Mouse (Mus musculus) kidney, adult 8-10 months (tissue): ENCODE measurements at regions not wholly inside any gene's neighbourhood (a gene's known extent, or its start where the extent isn't known, plus 50 kb on each side); places are given as distances from the start of the nearest gene placed in this dataset.

Experiments
- DNase-seq, 2 experiments: peaks; one replicate each; pipeline ENCODE4 v3.0.0; 2022

DNA sequence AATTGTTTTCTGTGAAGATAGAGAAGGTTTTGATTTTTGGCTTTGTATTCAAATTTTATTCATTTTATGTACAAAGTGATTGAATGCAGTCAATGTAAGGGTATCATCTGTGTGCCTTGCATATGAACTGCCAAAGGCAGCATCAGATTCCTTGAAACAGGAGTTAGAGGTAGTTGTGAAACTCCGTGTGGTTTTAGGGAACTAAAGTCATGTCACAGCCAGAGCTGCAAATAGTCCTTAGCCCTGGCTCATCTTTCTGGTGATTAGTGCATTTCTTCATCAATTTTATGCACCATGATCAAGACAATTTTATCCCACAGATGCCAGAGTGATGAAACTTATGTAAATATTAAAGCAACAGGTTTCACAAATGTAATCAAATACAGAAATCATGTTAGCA is 534.4 kb downstream of the Flrt2 start:
- no peak for DNase-seq

DNA sequence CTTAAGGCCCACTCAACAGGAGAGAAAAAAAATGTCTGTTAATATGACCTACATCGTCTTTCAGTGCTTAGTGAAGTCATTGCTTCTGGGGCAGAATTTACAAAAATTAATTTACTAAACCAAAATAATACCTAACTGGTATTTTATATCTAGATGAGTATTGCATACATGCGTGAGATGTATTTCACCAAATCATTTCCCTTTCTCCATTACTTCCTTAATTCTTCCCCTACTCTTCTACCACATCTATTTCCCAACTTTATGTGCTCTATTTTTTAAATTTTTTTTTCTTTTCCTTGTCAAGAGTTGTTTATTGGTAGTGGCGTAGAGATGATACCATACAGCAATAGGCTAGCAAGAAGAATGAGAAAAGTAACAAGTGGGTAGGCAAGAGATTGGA is 536.7 kb downstream of the Flrt2 start:
- no peak for DNase-seq

DNA sequence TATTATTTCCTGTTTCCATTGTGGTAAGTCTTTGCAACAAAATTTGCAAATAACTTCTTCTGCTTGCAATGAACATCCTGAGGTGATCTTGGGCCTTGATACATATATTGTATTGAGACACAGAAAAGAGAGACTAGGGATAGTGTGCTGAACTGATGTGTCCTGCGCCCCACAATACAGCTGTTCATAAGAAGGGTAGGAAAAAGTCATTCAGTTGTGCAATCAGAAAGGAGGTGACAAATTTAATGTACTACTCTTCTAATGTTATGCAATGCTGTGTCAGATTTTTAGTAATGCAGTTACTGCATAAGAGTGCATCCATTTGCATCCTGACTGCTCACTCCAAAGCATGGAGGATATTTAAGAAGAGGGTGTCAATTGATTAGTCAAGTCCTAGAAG is 543.5 kb downstream of the Flrt2 start:
- no peak for DNase-seq

DNA sequence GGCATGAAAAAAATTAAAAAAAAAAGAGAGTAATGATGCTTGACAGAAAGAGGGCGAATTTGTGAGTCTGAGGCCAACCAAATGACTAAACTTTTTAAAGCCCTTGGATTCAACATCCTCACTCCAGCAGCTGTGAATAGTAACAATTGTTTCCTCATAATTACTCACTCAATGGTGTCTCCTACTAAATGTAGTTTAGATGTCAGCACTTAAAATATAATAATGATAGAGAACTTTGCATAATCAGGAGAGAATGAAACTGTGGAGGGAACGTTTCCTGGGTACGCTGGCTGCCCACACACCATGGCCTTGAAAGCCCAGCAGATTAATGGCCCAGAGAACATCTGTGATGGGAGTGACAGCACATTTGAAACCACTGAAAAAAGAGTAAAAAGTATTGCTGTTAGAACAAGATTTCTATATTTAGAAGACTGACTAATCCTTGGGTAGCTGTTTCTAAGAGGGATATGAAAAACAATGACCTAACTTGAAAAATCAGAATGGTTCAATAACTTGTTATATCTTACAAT is 544.0 kb downstream of the Flrt2 start:
- no peak for DNase-seq

DNA sequence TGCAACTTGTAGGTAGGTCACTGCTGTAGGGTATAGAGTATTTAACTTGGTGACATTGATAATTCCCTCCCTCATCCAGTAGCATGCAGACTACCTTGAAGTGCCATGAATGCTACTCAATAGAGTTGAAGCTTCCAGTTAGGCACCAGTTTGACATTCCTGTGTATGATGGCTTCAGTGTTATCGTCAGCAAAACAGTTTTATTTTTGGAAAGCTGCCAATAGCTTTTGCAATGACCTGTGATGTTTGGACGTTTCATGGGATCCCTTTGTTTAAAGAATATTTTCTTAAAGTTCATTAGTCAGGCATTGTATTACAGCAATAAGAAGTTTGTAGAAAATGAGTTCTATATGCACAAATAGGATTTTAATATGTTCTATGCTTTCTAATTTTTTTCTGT is 547.6 kb downstream of the Flrt2 start:
- no peak for DNase-seq

DNA sequence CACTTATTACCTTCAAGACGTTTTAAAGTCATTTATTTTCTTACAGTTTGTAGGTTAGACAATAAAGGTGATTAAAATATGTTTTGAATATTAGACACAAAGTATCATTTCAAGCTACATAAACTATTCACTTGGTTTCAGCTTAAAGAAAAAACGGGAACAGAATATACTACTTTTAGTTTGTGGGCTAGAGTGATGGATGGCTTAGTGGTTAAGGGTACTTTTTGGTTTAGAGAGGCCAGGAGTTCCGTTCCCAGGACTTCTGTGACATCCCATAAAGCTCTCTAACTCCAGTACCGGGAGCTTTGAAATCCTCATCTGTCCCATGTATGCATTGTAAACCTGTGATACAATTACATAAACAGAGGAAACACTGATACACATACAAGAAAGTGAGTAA is 570.0 kb downstream of the Flrt2 start:
- DNase-seq = no peak

DNA sequence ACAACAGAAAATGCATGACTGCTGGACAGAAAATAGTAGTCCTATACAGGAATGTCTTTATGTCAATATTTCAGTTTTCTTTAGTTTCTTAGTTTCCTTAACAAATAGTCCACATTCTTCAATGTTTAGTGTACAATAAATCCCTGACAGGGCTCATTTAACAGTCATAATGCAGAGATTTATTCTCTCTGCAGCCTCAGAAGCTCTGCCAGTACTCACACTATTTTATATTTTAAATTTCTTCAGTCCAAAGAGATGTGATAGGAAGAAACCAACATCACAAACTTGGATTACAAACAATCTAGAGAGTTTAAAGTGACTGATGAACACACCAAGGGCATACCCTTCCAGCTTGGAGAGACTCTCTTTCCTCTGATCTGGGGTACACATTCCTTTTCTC is 583.9 kb downstream of the Flrt2 start:
- no peak for DNase-seq

DNA sequence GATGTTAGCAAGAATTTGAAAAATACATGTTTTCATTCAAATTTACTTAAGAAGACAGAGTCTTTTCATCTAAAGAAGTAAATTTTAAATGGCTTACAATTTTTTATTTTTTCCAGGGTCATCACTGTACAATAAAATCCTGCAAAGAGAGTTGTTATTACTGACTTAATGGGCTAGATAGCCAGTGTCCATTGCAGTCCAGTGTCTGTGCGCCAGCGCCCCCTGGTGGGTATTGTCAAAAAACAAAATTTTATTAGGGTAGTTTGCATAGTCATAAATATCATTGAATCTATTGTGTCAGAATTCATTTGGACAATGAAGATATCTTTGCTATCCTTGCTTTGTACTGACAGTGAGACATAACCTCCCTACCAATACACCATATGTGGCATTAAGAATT is 619.1 kb downstream of the Flrt2 start:
- DNase-seq = peak in 1 of 2 experiments; percentile 13

DNA sequence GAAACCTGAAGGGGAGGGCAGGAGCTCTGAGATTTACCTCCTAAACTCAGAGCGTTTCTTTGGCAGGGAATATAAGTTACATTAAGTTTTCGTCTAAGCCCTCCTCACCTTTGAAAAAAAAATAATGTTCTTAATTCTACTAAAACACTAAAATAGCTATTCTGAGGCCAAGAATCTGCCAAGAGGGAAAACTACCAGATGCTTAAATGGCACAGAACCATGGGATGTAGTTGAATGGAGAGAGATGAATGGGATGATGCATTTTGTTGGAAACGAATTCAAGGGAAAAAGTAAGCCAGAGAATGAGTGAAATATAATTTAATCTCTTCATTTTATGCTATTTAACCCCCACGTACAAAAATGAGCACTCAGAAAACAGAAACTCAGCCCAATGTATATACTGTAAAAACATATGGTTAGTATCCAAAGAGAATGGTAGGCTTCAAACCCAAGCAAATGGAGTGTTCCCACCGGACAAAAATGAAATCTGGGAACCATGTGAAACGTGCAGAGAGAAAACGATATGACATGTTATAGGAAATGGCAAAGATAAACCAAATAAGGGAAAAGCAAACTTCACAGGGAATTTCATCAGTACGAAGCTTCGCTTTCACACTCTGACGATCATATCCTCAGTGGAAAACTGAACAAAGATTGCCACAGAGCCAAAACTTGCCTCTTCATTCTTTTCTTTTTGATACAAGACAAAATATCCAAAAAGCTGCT is 631.2 kb downstream of the Flrt2 start:
- DNase-seq = no peak

DNA sequence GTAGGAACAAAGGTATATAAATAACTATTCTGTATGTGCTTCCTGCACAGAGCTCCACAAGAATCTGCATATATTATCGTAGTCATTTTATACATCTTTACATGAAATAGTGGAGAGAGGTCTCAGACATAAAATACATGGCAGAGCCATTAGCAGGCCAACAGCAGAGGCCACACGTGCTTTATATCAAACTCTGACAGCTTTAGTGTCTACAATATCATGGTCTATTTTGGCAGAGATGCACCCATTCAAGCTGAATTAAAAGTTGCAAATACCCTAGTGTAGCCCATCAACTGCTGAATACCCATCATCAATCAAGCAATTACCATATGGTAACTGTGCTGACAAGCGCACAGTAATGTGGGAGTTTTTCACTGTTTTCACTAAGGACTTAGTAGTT is 659.1 kb downstream of the Flrt2 start:
- no peak for DNase-seq

DNA sequence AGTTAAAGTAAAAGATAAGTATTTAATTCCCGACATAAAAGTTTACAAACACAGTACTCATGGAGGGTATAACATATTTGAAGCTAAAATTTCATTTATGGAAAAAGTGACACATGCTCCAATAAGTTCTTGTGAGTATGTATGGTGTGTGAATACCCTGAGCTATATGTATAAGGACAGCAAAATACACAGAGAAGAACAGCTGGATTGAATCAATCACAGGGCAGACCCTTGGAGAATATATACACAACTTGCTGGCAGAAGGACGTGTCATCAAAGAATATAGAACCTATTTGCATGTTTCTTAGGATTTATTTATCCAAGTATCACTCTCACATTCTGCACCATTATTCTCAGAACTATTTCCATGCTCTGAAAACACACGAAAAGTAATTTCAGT is 686.9 kb downstream of the Flrt2 start:
- DNase-seq = no peak

DNA sequence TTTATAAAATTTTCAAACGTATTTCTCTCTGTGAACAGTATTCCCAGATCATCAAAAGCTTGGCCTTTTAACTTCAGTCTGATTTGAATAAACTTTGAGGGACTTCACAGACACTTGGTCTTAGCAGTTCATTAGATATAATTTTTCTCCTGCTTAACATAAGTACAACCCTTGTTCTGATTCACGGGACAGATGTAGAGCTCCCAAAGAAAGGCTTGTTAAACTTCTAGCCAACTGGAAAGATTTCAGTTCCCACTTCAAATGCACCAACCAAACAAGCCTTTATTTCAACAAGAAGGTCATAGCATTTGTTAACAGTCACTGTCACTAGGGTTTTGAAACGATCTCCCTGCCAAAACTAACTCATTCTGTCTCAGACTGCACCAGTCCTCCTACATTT is 727.1 kb downstream of the Flrt2 start:
- no peak for DNase-seq

DNA sequence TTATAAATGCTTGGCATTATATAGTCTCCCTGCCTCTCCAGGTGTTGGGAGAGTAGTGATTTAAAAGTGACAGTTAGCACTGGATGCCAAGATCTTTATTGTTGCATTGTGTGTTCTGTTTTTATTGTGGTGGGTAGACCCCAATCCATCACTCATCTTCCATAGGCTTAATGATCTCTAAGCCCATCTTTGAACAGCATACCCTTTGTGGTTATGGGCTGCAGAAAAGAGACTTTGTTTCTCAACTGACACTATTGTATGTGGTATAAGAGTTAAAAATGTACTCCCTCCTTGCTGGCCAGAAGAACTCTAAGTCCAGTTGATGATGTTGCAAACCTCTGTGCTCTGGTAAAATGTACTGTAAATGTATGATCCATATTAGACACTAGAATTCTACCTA is 727.5 kb downstream of the Flrt2 start:
- DNase-seq = no peak

DNA sequence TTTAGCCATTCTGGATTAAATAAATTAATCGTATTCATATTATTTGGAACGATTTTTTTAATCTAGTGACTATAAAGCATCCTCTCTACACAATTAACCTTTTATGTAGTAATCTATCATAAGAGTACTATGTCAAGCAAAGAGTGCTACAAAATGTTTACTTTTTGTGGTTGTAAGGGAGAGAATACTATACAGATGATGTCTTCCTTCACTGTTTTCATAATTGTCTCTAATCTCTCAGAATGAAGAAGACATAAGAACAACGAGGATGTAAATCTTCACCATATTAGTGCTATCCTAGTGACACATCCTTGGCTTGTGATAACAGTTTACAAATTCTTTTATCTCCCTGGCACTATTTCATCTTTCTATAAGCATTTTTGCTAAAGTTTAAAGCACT is 735.6 kb downstream of the Flrt2 start:
- no peak for DNase-seq

DNA sequence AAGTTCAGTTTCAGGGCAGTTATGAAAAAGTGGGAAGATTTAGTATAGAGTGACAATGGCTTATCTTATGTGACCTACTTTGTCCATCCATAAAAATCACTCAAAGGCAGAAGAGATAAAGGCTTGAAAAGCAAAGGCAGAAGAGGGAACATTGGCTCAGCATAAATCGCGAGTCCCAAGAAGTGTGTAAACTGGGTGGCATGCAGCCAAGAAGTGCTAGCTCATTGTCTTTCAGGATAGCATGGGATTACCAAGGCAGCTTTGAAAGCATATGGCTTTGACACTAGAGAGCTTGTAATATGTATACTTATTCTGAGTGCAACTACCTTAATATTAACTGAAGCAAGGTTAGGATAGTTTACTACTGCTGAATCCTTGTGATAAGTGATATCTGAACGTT is 750.5 kb downstream of the Flrt2 start:
- no peak for DNase-seq

DNA sequence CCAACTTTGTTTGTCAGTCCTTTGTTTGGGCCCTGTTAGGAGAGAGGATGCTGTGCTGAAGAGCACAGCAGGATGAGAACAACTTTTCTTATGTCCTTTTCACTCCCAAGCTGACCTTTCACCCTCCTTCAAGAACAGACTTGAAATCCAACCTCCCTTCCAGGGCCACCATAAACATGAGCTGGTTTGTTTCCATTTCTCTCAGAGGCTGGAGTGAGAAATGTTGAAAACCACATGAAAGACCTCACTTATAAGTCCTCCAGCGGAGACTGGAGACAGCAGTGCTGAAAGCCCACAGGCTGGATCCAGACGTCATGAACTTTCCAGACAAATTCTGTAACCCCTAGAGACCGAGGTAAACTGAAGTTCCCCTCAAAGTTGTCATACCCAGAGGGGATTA is 761.3 kb downstream of the Flrt2 start:
- DNase-seq = no peak

DNA sequence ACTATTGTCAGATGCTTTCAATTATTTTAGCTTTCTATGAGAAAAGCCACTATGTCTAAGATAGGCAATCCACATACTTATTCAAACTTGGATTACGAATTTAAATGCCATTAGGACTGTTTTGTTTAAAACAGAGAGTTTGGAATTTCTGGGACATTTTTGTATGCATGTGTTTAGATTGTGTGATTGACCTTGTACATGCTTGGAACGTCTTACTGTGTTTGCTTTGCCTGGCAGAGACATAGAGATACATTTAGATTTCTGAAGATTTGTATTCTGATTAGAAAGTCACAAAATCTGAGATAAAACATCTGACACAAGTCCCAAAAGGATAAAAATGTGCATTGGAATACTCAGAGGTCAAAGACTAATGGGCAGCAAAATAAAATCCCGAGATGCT is 784.3 kb downstream of the Flrt2 start:
- no peak for DNase-seq

DNA sequence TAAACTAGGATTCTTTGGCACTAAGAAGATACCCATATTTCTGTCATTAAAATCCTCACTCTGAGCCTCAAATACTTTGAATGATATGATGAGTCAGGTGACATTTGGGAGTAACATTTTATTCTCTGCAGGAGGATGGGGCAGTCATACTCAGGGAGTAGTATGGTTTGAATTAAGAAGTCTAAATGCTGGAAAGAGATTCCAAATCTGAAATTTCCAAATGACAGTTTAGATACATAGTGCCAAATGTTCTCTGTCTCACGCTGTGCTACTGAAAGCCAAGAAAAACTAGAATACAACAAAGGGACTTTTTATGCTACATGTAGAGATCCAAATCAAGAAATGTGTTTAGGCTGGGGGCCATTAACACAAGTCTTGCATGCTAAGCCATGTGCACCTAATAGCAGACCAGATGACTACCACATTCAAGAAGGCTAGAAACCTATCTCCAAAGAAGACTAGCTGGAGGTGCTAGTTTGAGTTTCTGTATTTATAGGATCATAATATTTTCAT is 796.5 kb downstream of the Flrt2 start:
- no peak for DNase-seq

DNA sequence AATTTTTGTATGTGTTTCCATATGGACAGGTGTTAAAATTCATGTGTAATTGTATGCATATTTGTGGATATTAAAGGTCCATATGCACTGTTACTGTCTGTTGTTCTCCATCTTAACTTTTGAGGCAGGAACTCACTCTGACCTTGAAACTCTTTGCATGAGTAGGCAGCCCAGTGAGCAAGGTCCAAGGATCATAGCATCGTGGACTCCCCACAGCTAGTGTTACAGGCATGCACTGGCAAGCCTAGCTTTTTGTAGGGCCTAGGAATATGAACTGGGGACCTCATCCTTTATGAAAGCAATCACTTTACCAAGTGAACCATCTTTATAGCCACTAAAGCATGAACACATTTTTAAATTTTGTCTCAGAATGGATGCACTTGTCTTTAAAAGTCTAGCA is 817.6 kb downstream of the Flrt2 start:
- peak in 1 of 2 experiments; percentile 21 for DNase-seq

DNA sequence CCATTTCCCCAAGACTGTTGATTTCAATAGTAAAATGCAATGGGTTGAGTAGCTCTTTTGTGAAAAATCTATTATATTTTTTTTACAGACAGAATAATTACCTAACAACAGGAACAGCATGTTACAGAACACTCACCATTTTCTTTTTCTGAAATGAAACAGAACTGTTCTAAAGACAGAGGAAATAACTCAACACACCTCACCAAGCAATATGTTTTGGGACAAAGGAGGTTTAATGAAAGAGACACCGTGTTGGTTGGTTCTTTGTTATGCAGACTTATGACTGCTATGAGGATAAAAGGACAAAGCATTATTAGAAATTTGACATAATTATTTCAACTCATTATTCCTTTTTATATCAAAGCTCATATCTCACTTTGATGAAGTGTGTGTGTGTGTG is 866.8 kb downstream of the Flrt2 start:
- no peak for DNase-seq

DNA sequence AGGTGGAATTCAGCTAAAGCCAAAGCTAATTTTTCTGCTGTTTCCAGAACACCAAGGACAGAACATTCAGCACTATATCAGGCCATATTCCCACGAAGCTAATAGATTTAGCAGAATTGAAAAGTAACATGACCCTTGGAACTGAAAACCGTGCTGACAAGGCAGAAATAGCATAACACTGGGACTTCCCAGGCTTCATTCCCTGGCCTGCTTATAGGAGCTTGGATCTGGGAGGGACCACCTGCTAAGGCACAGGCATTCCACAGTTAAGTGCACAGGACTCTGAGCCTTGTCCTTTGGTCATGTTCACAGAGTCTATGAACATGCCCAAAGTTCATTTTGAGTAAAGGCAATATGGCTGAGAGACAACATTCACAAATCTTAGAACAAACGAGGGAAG is 902.8 kb downstream of the Flrt2 start:
- DNase-seq = peak; percentile 4 to 36

DNA sequence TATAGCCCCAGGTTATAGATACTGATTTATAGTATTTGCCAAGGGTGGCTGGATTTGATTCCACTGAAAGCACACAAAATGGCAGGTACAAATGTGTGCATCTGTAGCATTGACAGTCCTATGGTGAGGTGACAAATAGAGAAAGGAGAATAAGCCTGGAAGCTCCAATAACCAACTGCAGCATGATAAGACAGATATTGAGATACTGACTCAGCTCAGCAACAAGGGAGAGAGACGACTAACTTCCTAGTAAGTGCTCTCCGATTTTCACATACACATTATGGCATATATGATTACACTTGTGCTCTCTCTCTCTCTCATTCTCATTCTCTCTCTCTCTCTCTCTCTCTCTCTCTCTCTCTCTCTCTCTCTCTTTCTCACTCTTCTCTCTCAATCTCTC is 923.1 kb downstream of the Flrt2 start:
- no peak for DNase-seq

DNA sequence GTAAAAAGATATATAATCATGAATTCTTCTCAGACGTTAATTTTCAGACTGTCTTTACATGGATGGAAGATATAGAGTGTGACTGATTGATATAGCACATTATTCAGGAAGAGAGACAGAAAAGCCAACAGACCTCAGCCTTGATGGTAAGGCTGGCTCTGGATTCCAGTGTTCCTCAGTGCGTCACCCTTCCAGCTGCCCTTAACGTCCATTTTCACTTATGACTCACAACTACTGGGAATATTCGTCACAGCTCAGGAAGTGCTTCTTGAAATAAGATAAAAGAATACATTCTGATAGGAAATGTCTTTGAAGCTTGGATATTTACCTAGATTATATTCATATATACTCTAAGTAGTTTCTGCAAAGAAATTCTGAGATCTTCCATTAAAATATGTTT is 923.8 kb downstream of the Flrt2 start:
- no peak for DNase-seq

DNA sequence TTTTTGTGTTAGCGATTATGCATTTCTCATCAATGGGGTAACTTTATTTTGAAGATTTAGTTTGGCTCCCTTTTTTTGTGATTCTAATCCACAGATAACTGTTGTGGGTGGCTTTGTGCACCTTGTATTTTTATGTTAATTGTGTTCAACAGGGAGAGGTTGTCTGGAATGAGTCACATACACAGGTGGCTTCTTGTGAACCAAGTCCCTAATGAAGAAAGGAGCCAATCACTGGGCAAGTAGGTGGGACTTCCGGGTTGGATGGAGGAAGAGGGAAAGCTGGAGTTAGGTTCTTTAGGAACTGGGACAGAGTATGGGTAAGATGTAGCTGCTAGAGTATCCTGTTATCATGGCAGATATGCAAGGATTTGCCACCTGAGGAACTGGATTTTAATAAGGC is 925.2 kb downstream of the Flrt2 start:
- no peak for DNase-seq
